Mouse (Mus musculus) c-Kit-positive CD71-negative TER-119-negative erythroid progenitor cells, embryonic 14.5 days (primary cell): ENCODE measurements around the gene Lgals2.
A peak's percentile ranks its signal among the peaks of the same experiment; 100 is the strongest.
"Not testable (repeated sequence)": the region's sequence is repeated elsewhere in the genome, so short reads cannot be mapped to it uniquely, and the experiment has no call there.

Experiments used
- DNase-seq: peaks from one replicate; pipeline ENCODE4 v3.0.0-alpha.2; 2013; ENCODE audit warnings: low read depth

The Lgals2 gene

GRCm38 (mm10) chr15:78855303-78855965 is at the start of gene Lgals2:
Gene Lgals2 (minus strand): TSS chr15:78855529.
- no peak for DNase-seq

GRCm38 (mm10) chr15:78903243-78903642 is 47.9 kb upstream of the Lgals2 start:
- peak; percentile 86 for DNase-seq

GRCm38 (mm10) chr15:78901422-78901789 is 46.1 kb upstream of the Lgals2 start:
- no peak for DNase-seq

- no peak for DNase-seq
Observed at GRCm38 (mm10) chr15:78900585-78901421, 45.5 kb upstream of the Lgals2 start.

- DNase-seq: no peak
Observed at GRCm38 (mm10) chr15:78899740-78900584, 44.6 kb upstream of the Lgals2 start, which contains the start of gene Sh3bp1. Gene Sh3bp1 (plus strand): TSS chr15:78899768.

GRCm38 (mm10) chr15:78899409-78899739 is 44.0 kb upstream of the Lgals2 start, which contains the start of gene Gm49510:
Gene Gm49510 (plus strand): TSS chr15:78899667.
- DNase-seq: no peak

- no peak for DNase-seq
Observed at GRCm38 (mm10) chr15:78898507-78899001, 43.2 kb upstream of the Lgals2 start.

- no peak for DNase-seq
Observed at GRCm38 (mm10) chr15:78897488-78897887, 42.2 kb upstream of the Lgals2 start.

- no peak for DNase-seq
Observed at GRCm38 (mm10) chr15:78896149-78896548, 40.8 kb upstream of the Lgals2 start.

- DNase-seq: no peak
Observed at GRCm38 (mm10) chr15:78895741-78896140, 40.4 kb upstream of the Lgals2 start.

GRCm38 (mm10) chr15:78894726-78895125 is 39.4 kb upstream of the Lgals2 start:
- no peak for DNase-seq

GRCm38 (mm10) chr15:78892440-78892839 is 37.1 kb upstream of the Lgals2 start:
- DNase-seq: no peak

- DNase-seq: no peak
Observed at GRCm38 (mm10) chr15:78889401-78889853, 34.1 kb upstream of the Lgals2 start.

GRCm38 (mm10) chr15:78881828-78882227 is 26.5 kb upstream of the Lgals2 start:
- no peak for DNase-seq

GRCm38 (mm10) chr15:78880432-78880831 is 25.1 kb upstream of the Lgals2 start:
- no peak for DNase-seq

GRCm38 (mm10) chr15:78878792-78879516 is 23.6 kb upstream of the Lgals2 start:
- not testable (repeated sequence) for DNase-seq

GRCm38 (mm10) chr15:78877810-78878390 is 22.6 kb upstream of the Lgals2 start:
- DNase-seq: no peak

GRCm38 (mm10) chr15:78876991-78877809 is 21.9 kb upstream of the Lgals2 start, which contains the start of gene Gga1:
Gene Gga1 (plus strand): TSS chr15:78877190.
- DNase-seq: peak; percentile 95

- DNase-seq: no peak
Observed at GRCm38 (mm10) chr15:78876258-78876696, 20.9 kb upstream of the Lgals2 start.

- no peak for DNase-seq
Observed at GRCm38 (mm10) chr15:78875537-78875936, 20.2 kb upstream of the Lgals2 start.
